Mouse (Mus musculus): ENCODE data around the gene Hist1h2ai. TPM values are rescaled to one million over a fixed set of nuclear protein-coding genes. Genes with fewer than 3 reads are reported as not detected.
A peak's percentile ranks its signal among the peaks of the same experiment; 100 is the strongest.
"Not testable (repeated sequence)": the region's sequence is repeated elsewhere in the genome, so short reads cannot be mapped to it uniquely, and the experiment has no call there.

Hist1h2ai gene
- polyA plus RNA-seq (2015; fragmentation: Nextera tagmentation; extraction: Ambion mirVana): 10.1 and 26.0 TPM in 2 replicates

DNA sequence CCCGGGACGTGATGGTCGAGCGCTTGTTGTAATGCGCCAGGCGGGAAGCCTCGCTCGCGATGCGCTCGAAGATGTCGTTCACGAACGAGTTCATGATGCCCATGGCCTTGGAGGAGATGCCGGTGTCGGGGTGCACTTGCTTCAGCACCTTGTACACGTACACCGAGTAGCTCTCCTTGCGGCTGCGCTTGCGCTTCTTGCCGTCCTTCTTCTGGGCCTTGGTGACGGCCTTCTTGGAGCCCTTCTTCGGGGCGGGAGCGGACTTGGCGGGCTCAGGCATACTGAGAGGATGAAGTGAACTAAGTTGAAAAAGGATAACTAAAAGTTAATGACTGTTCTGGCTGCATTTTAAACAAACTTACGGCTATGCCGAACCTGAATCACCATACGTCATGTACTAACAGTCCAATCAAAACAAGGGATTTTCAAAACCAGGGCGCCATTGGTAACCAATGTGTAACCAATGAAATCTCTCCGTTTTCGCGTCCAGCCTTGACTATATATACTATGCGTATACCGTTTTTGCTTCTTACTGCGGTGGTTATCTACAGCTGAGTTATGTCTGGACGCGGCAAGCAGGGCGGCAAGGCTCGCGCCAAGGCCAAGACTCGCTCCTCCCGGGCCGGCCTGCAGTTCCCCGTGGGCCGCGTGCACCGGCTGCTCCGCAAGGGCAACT, at the start of gene Hist1h2ai, which contains the start of gene Hist1h2bl:
TSS of gene Hist1h2ai (plus strand) at position 559 of the 676 bp plus-strand sequence.
TSS of gene Hist1h2bl (minus strand) at position 280 of the 676 bp plus-strand sequence.
- WGBS: under 1% methylated on average over 33 of the region's 50 CpGs
- ATAC-seq (replicated peaks): peak; percentile 95
- H3K27ac ChIP-seq (replicated peaks): peak within 1 kb of the TSS; percentile 98
- H3K9ac ChIP-seq (replicated peaks): peak within 1 kb of the TSS; percentile 69
- H3K9me3 ChIP-seq, H3K27me3 ChIP-seq, H3K36me3 ChIP-seq: not testable (repeated sequence)
- H3K4me1 ChIP-seq: peaks cover 42% of the 10 kb centered on the region
- H3K4me3 ChIP-seq: peak within 1 kb of the TSS; percentile 48
- peak within 1 kb of the TSS; percentile 91 for H3K4me2 ChIP-seq (replicated peaks)

DNA sequence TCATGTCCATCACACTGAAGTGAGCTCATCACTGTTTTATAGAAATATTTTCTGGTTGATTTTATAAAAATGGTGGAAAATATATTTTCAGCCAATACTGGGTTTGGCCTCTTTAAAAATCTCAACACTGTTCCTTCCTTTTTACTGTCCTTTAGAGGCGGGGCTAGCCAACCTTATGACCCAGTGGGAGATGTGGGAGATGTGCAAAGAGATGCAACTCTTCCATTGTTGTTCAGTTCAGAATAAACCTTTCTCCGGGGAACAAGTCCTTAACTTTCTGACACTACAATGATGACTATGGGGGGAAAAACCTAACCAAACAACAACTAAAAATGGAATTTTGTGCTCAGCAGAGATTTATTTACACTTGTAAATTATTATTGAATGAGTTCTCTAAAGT, 38.9 kb upstream of the Hist1h2ai start, which contains the start of gene Olfr1360:
TSS of gene Olfr1360 (minus strand) at position 101 of the 400 bp plus-strand sequence.
- Histone ChIP-seq H3K9ac (replicated peaks) (no peak within 1 kb of the TSS), H3K9me3 (no peaks in the 10 kb centered on the region), H3K4me2 (replicated peaks) (no peak within 1 kb of the TSS), H3K36me3 (no peaks in the 10 kb centered on the region), H3K4me1 (no peaks in the 10 kb centered on the region), H3K27me3 (no peaks in the 10 kb centered on the region), H3K27ac (replicated peaks) (no peak within 1 kb of the TSS), H3K4me3 (no peak within 1 kb of the TSS)
- 76% methylated on average over 2 of the region's 2 CpGs for WGBS
- ATAC-seq (replicated peaks): no peak

DNA sequence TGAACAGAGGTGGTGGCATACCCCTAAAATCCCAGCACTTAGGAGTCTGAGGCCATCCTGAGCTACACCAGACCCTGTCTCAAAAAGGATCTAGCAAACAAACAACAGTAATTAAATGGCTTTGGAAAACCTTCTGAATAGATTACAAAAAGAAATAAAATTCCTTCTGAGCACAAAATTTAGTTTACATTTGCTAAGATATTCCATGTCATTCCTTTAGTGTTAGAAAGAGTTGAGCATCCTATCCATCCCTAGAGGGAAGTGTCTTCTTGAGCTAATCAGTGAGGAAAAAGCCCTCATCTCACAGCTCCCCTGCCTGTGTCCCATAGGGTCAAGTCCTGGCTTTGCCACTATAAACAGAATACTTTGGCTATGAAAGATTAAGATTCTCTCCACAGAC, 18.4 kb upstream of the Hist1h2ai start, which contains the start of gene Olfr1359:
TSS of gene Olfr1359 (plus strand) at position 301 of the 400 bp plus-strand sequence.
- no peaks in the 10 kb centered on the region for H3K36me3 ChIP-seq
- no peaks in the 10 kb centered on the region for H3K4me1 ChIP-seq
- H3K9me3 ChIP-seq: no peaks in the 10 kb centered on the region
- H3K27me3 ChIP-seq: no peaks in the 10 kb centered on the region
- H3K4me3 ChIP-seq: no peak within 1 kb of the TSS
- no peak within 1 kb of the TSS for H3K9ac ChIP-seq (replicated peaks)
- no peak within 1 kb of the TSS for H3K27ac ChIP-seq (replicated peaks)
- no peak for ATAC-seq (replicated peaks)
- no peak within 1 kb of the TSS for H3K4me2 ChIP-seq (replicated peaks)

DNA sequence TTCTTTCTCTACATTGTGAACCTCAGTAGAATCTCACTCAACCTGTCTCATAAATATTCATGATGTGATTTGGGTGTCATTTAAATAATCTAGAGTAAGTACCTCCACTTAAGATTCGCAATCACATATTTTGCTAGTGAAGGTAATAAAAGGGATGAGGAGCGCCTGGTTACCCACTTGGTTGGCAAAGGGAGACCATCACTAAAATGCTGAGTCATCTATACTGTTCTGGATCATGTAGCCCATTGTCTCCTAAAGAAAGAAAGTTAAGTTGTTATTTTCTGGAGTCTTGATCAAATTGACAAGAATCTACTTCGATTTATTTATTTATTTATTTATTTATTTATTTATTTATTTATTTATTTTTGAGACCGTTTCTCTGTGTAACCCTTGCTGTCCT, 9.6 kb upstream of the Hist1h2ai start:
- H3K9me3 ChIP-seq: no peaks in the 10 kb centered on the region
- 71% methylated on average over 4 of the region's 4 CpGs for WGBS
- no peaks in the 10 kb centered on the region for H3K27me3 ChIP-seq
- no peak overlapping the region for H3K4me2 ChIP-seq (replicated peaks)
- no peak for ATAC-seq (replicated peaks)
- H3K9ac ChIP-seq (replicated peaks): no peak overlapping the region
- no peak overlapping the region for H3K27ac ChIP-seq (replicated peaks)
- H3K4me1 ChIP-seq: peaks cover 5% of the 10 kb centered on the region
- H3K4me3 ChIP-seq: no peak overlapping the region
- H3K36me3 ChIP-seq: no peaks in the 10 kb centered on the region

DNA sequence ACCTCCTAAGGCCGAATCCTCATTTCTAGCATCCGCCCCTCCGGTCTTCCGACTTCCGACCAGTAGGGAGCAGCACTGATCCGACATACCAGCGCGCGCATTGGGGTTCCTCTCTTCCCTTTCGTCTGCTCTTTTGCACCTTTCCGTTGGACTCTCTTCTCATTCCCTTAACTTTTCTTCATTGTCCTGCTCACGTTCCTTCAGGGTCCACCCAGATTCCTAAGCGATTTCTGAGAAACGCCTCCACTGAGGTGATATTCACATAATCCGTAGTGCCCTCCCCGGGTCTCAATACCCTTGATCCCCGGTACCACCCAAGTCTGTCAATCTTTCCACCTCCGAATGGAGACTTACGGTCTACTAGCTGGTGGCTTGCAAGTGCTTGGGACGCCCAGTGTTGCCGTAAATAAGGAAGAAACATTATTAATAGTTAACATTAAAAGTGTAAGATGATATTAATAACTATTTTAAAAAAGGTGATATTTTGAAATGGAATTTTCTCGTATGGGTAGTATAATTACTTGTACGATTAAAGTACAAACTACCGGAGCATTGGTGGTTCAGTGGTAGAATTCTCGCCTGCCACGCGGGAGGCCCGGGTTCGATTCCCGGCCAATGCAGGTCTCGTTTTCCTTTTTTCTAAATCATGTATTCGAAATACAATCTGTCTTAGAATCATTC, 6.1 kb upstream of the Hist1h2ai start:
- 1% methylated on average over 32 of the region's 32 CpGs for WGBS
- Histone ChIP-seq H3K9me3 (no peaks in the 10 kb centered on the region), H3K4me2 (replicated peaks) (peak overlapping the region; percentile 60), H3K4me3 (peak overlapping the region; percentile 77), H3K27me3 (no peaks in the 10 kb centered on the region), H3K36me3 (no peaks in the 10 kb centered on the region), H3K9ac (replicated peaks) (peak overlapping the region; percentile 57), H3K27ac (replicated peaks) (peak overlapping the region; percentile 89), H3K4me1 (peaks cover 9% of the 10 kb centered on the region)
- peak; percentile 84 for ATAC-seq (replicated peaks)

GRCm38 (mm10) chr13:21710821-21711525, 5.2 kb upstream of the Hist1h2ai start:
- Histone ChIP-seq H3K36me3 (no peaks in the 10 kb centered on the region), H3K27me3 (no peaks in the 10 kb centered on the region), H3K4me2 (replicated peaks) (peak overlapping the region; percentile 60), H3K9ac (replicated peaks) (peak overlapping the region; percentile 49), H3K4me3 (peak overlapping the region; percentile 77), H3K9me3 (no peaks in the 10 kb centered on the region), H3K4me1 (peaks cover 14% of the 10 kb centered on the region), H3K27ac (replicated peaks) (0 out of 2 replicates have a peak overlapping the region, but pooled peaks have one; percentile 11)
- WGBS: 2% methylated on average over 22 of the region's 22 CpGs
- peak; percentile 85 for ATAC-seq (replicated peaks)

DNA sequence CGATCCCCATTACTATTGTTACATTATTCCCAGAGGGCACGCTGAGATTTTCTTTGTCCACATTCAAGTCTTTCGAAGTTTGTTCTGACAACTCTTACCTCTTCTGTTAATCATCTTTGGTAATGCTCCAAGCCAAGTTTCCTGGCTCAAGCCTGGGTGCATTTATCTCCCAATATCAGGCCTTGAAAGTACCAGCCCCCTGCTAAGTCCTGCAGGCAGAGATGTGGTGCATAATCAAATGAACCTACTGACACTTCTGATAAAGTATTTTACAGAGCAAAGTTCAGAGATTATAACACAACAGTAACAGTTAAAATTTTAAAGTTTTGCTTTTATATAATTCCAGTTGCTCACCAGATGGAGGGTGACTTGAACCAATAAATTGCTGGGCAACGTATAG, 4.5 kb upstream of the Hist1h2ai start:
- H3K9ac ChIP-seq (replicated peaks): no peak overlapping the region; the same call in 1 of the 2 replicates

DNA sequence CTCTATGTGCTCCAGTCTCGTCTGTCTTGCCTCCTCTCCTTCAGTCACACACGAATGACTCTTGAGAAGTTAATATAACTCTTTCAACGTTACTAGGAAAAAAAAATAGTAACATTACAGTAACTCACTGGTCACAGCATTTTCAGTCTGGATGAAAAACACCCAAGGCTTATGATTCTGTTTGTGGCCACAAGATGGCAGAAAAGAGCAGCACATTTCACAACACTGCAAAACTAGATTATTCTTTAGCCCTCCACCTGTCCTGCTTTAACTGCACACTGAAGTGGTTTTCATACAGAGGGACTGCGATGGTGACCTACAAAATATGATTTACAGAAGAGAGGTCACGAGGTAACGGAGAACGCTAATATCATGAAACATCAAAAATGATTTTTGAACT, 1.5 kb upstream of the Hist1h2ai start:
- Histone ChIP-seq H3K9ac (replicated peaks) (peak overlapping the region; percentile 50), H3K9me3 (no peaks in the 10 kb centered on the region), H3K27me3 (no peaks in the 10 kb centered on the region), H3K36me3 (no peaks in the 10 kb centered on the region), H3K4me3 (peak overlapping the region; percentile 48), H3K4me1 (peaks cover 33% of the 10 kb centered on the region), H3K4me2 (replicated peaks) (peak overlapping the region; percentile 91), H3K27ac (replicated peaks) (peak overlapping the region; percentile 98)
- ATAC-seq (replicated peaks): no peak
- WGBS: under 1% methylated on average over 7 of the region's 7 CpGs

More for the DNA sequence above, 4.5 kb upstream of the Hist1h2ai start:
- no peaks in the 10 kb centered on the region for H3K27me3 ChIP-seq
- H3K27ac ChIP-seq (replicated peaks): no peak overlapping the region
- 25% methylated on average over 4 of the region's 4 CpGs for WGBS
- no peak for ATAC-seq (replicated peaks)
- H3K36me3 ChIP-seq: no peaks in the 10 kb centered on the region
- peak overlapping the region; percentile 60 for H3K4me2 ChIP-seq (replicated peaks)
- peak overlapping the region; percentile 77 for H3K4me3 ChIP-seq
- H3K4me1 ChIP-seq: peaks cover 15% of the 10 kb centered on the region
- H3K9me3 ChIP-seq: no peaks in the 10 kb centered on the region

GRCm38 (mm10) chr13:21715131-21715863, 925 bp upstream of the Hist1h2ai start:
- Histone ChIP-seq H3K27ac (replicated peaks) (peak overlapping the region; percentile 98), H3K4me3 (peak overlapping the region; percentile 48), H3K4me1 (peaks cover 36% of the 10 kb centered on the region), H3K4me2 (replicated peaks) (peak overlapping the region; percentile 91), H3K9me3 (no peaks in the 10 kb centered on the region), H3K36me3 (no peaks in the 10 kb centered on the region), H3K9ac (replicated peaks) (peak overlapping the region; percentile 50), H3K27me3 (no peaks in the 10 kb centered on the region)
- under 1% methylated on average over 22 of the region's 22 CpGs for WGBS
- ATAC-seq (replicated peaks): no peak; the same call in 1 of the 2 replicates

DNA sequence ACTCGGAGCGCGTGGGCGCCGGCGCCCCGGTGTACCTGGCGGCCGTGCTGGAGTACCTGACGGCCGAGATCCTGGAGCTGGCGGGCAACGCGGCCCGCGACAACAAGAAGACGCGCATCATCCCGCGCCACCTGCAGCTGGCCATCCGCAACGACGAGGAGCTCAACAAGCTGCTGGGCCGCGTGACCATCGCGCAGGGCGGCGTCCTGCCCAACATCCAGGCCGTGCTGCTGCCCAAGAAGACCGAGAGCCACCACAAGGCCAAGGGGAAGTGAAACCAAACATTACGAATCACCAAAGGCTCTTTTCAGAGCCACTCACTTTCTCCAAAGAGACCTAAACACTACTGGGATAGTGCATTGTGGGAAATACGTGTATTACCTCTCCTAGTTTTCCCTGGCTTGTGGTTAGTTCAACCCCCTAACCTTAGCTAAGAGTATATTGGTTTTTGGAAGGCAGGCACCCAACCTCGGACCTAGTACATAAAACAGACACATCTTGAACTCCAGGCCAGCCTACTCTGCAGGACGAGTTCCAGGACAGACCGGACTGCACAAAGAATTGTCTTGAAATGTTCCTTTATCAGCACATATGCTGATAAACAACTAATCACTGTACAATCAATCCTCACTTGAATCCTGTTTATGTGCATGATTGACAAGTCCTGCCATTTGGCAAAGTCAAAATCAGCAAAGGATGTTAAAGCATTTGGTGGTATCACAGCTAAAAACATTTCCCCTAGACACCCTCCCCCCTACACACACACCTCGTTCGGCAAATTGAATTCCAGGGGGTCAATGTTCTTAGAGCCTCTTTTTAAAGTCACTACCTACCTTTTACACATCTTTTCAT, 544 bp downstream of the Hist1h2ai start:
- peaks cover 41% of the 10 kb centered on the region for H3K4me1 ChIP-seq
- H3K9me3 ChIP-seq, H3K27me3 ChIP-seq, H3K36me3 ChIP-seq: not testable (repeated sequence)
- peak overlapping the region; percentile 48 for H3K4me3 ChIP-seq
- peak overlapping the region; percentile 91 for H3K4me2 ChIP-seq (replicated peaks)
- under 1% methylated on average over 14 of the region's 38 CpGs for WGBS
- ATAC-seq (replicated peaks): peak; percentile 2
- peak overlapping the region; percentile 98 for H3K27ac ChIP-seq (replicated peaks)
- peak overlapping the region; percentile 69 for H3K9ac ChIP-seq (replicated peaks)

All from forebrain, embryonic 15.5 days (tissue).